Mouse (Mus musculus) stomach, embryonic 15.5 days (tissue): ENCODE data around the gene Syngr4. TPM values are rescaled to one million over a fixed set of nuclear protein-coding genes. Genes with fewer than 3 reads are reported as not detected.

Experiments used
- ATAC-seq: fragments of 200-750 bp; cut with Nextera tagmentation; 2 replicates; pipeline ENCODE4 v1.8.0; 2017; ENCODE audit warnings: low read depth, moderate number of reproducible peaks, moderate TSS enrichment; ENCODE audit not compliant: insufficient read depth, low FRiP score
- H3K27ac ChIP-seq: fragments of 300-500 bp; sonication (generic); 2 replicates; pipeline ENCODE4 v1.5.1; 2015; ENCODE audit warnings: mild to moderate bottlenecking, inconsistent platforms
- H3K27me3 ChIP-seq: fragments of 300-500 bp; sonication (generic); replicated peaks from 2 replicates; pipeline ENCODE4 v1.6.1; 2015; ENCODE audit warnings: inconsistent platforms
- H3K36me3 ChIP-seq: fragments of 300-500 bp; sonication (generic); 2 replicates; pipeline ENCODE4 v1.6.1; 2015; ENCODE audit warnings: inconsistent platforms
- H3K4me1 ChIP-seq: fragments of 300-500 bp; sonication (generic); 2 replicates; pipeline ENCODE4 v1.6.1; 2015; ENCODE audit warnings: inconsistent platforms
- H3K4me2 ChIP-seq: fragments of 300-500 bp; sonication (generic); 2 replicates; pipeline ENCODE4 v1.6.1; 2015; ENCODE audit warnings: mild to moderate bottlenecking, inconsistent platforms
- H3K4me3 ChIP-seq: fragments of 300-500 bp; sonication (generic); replicated peaks from 2 replicates; pipeline ENCODE4 v1.5.1; 2015; ENCODE audit warnings: inconsistent platforms
- H3K9ac ChIP-seq: fragments of 300-500 bp; sonication (generic); 2 replicates; pipeline ENCODE4 v1.6.1; 2015; ENCODE audit warnings: inconsistent platforms
- H3K9me3 ChIP-seq: fragments of 300-500 bp; sonication (generic); 2 replicates; pipeline ENCODE4 v1.6.1; 2016; ENCODE audit warnings: inconsistent platforms
- WGBS: fragments of 180-500 bp; shearing (Covaris S2); methylation state at CpG from one replicate; pipeline ENCODE4 v1.1.7; 2015; 5-methylcytosine and 5-hydroxymethylcytosine counted together
- polyA plus RNA-seq: library from polyadenylated mRNA; unstranded; fragments of >200 nt; fragmentation: Nextera tagmentation; extraction: Ambion mirVana; gene quantifications from 2 replicates; pipeline ENCODE4 v1.2.1, GENCODE M21; 2015

Syngr4 gene
- polyA plus RNA-seq, 1 experiment from 2014 or later = 0.80 TPM

DNA sequence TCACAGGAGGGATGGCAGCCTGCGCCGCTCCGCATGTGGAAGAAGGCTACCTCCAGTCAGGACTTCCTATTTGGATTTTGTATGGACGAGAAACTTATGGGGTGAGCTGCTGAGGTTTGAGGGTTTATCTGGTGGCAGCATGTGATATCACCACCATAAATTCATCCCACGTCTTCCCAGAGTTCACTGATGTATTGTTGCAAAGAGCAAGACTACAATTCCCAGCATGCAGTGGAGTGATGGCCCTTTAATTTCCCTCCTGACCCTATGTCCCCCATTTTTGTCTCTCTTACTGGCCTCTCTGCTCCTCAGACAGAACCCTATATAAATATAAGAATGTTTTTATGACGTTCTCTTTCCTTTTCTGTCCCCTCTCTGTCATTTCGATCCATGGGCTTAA lies 33.7 kb downstream of the Syngr4 start:
- H3K4me2 ChIP-seq = no peak overlapping the region
- 80% methylated on average over 7 of the region's 7 CpGs for WGBS
- ATAC-seq = no peak
- H3K27ac ChIP-seq = no peak overlapping the region
- 0 out of 2 replicates have a peak, but pooled peaks cover 4% of the 10 kb centered on the region for H3K27me3 ChIP-seq
- H3K9me3 ChIP-seq = no peaks in the 10 kb centered on the region
- H3K4me1 ChIP-seq = peaks cover 15% of the 10 kb centered on the region; the same call in 1 of the 2 replicates
- H3K4me3 ChIP-seq = no peak overlapping the region
- no peaks in the 10 kb centered on the region for H3K36me3 ChIP-seq
- no peak overlapping the region for H3K9ac ChIP-seq

DNA sequence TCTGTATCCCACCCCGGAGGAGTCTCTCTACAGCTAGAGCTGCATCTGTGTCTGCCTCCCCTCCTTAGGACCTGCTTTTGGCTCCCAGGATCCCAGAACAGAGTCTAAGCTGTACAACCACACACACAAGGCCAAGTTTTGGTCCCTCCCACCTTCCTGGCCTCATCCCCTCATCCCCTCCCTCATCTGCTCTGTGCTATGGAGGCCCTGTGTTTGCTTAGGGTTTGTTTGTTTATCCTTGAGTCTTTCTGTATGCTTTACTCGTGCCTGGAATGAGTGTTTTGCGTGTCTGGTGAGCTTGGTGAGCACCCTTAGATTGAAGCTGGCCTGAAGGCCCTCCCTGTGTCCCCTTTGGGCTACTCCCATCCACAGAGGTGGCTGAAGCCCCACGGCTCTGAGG lies 37.5 kb downstream of the Syngr4 start:
- Histone ChIP-seq H3K27ac (no peak overlapping the region), H3K9me3 (no peaks in the 10 kb centered on the region), H3K4me1 (peaks cover 23% of the 10 kb centered on the region), H3K4me3 (no peak overlapping the region), H3K4me2 (no peak overlapping the region), H3K9ac (no peak overlapping the region), H3K27me3 (0 out of 2 replicates have a peak, but pooled peaks cover 12% of the 10 kb centered on the region), H3K36me3 (no peaks in the 10 kb centered on the region)
- peak; percentile 58 for ATAC-seq
- WGBS = 36% methylated on average over 4 of the region's 4 CpGs

DNA sequence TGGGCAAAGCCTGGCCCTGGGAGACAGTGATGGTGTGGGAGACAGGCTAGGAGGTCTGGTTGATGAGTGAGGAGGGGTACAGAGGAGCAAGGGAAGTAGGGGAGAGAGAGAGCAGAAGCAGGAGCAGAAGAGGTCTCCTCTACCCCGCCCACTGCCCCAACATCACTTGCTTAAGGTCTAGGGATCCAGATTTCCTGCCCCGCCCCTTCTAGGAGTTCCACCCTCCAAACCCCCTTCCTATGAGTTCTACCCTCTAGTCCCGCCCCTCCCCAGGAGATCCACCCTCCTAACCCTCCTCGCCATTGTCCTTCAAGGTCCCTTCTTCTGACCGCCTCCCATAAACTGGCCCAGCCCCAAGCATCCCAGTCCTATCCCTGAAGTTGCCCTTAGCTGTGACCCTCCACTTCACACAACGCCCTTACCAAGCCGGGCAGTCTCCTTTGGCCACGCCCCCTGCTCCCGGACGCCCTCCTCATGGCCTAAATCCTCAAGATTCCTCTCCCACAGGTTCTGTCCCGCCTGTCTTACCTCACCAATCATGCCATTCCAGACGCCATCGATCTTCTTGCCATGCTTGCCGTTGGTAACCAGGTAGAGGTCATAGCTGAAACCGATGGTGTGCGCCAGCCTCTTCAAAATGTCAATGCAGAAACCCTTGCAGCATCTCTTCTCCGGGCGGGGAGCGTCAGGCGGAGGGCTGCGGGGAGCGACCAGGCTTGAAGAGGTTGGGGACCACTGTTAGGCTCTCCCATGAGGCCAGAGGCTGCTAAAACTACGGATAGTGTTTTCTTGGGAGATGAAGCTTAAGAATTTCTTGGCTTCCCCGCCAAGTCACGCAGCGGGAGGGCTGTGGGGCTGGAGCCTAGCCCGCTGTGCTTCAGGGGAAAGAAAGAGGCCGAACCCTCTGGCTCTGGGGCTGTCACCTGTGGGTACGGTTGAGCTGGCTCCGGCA lies 39.3 kb downstream of the Syngr4 start:
- ATAC-seq = 0 out of 2 replicates have a peak, but pooled peaks have one; percentile 28
- Histone ChIP-seq H3K9ac (no peak overlapping the region), H3K36me3 (no peaks in the 10 kb centered on the region), H3K27me3 (0 out of 2 replicates have a peak, but pooled peaks cover 10% of the 10 kb centered on the region), H3K4me2 (peak overlapping the region; percentile 60), H3K4me3 (peak overlapping the region; percentile 33), H3K27ac (no peak overlapping the region), H3K4me1 (peaks cover 23% of the 10 kb centered on the region), H3K9me3 (no peaks in the 10 kb centered on the region)
- WGBS = 6% methylated on average over 30 of the region's 30 CpGs

DNA sequence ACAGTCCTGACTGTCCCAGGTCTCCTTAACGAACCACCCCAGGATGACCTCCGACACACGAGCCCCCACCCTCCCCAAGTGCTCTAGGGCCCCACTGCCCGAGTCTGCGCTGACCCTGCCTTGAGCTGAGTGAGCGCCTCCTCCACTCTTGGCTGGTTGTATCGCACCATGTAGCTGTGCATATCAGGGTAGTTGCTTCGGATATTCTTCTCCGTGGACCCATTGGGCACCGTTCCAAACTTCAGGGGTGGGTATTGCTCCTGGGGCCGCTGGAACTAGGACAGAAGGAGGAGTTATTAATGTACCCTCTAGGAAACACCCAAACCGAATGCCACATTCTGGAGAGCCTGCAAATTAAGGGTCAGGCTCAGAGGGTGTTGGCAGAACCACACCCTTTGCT lies 43.4 kb downstream of the Syngr4 start:
- 79% methylated on average over 12 of the region's 12 CpGs for WGBS
- Histone ChIP-seq H3K4me2 (no peak overlapping the region), H3K9ac (no peak overlapping the region), H3K9me3 (no peaks in the 10 kb centered on the region), H3K4me3 (no peak overlapping the region), H3K27me3 (0 out of 2 replicates have a peak, but pooled peaks cover 10% of the 10 kb centered on the region), H3K27ac (no peak overlapping the region), H3K4me1 (peaks cover 17% of the 10 kb centered on the region), H3K36me3 (no peaks in the 10 kb centered on the region)
- no peak for ATAC-seq

DNA sequence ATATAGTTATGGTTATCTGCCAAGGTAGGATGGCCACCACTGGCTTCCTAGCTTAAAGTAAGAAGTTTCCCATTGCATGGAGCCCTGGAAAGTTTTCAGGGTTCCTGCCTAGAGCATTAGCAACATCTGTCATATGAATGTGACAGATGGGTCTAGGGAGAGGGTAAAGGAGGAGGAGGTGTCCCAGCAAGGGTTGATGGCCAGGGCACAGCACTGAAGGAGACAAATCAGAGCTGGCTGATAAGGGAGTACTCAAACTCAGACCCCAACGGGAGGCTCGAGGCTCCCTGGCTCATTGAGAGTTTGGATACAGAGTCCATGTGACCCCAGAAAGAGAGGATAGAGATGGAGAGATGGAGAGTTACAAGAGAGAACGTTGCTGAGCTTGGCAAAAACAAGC lies 45.9 kb downstream of the Syngr4 start:
- no peak overlapping the region for H3K9ac ChIP-seq
- ATAC-seq = no peak
- 54% methylated on average over 3 of the region's 3 CpGs for WGBS
- H3K27me3 ChIP-seq = no peaks in the 10 kb centered on the region
- no peaks in the 10 kb centered on the region for H3K4me1 ChIP-seq
- no peaks in the 10 kb centered on the region for H3K36me3 ChIP-seq
- no peaks in the 10 kb centered on the region for H3K9me3 ChIP-seq
- no peak overlapping the region for H3K4me2 ChIP-seq
- no peak overlapping the region for H3K27ac ChIP-seq
- H3K4me3 ChIP-seq = no peak overlapping the region

DNA sequence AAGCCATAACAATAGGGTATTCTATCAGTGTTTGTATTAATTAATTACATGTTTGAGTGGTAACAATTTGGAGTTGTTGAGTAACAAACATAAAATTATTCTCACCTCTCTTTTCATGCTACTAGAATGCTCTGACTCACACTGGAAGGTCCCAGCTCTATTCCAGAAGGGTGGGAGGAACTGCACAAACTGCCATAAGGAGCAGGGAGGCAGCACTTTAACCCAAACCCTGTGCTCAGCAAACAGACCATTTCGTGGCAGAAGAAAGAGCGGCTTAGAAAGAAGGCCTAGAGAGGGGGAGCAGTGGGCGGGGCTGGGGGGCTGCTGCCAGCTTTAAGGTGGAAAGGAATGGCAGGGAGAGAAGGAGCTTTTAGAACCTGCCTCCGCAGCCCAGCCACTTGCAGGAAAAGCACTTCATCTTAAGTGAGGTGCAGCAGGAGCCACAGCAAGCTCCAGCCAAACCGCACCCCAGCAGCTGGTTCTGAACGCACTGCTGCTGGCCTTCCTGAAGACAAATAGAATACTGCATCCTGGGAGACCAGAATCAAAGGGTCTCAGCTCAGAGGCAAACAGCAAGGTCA lies 48.0 kb downstream of the Syngr4 start:
- peak; percentile 35; the same call in 1 of the 2 replicates for ATAC-seq
- no peaks in the 10 kb centered on the region for H3K4me1 ChIP-seq
- H3K9me3 ChIP-seq = no peaks in the 10 kb centered on the region
- no peak overlapping the region for H3K4me3 ChIP-seq
- WGBS = 14% methylated on average over 6 of the region's 6 CpGs
- H3K27ac ChIP-seq = no peak overlapping the region
- no peaks in the 10 kb centered on the region for H3K36me3 ChIP-seq
- H3K4me2 ChIP-seq = no peak overlapping the region
- no peak overlapping the region for H3K9ac ChIP-seq
- no peaks in the 10 kb centered on the region for H3K27me3 ChIP-seq

DNA sequence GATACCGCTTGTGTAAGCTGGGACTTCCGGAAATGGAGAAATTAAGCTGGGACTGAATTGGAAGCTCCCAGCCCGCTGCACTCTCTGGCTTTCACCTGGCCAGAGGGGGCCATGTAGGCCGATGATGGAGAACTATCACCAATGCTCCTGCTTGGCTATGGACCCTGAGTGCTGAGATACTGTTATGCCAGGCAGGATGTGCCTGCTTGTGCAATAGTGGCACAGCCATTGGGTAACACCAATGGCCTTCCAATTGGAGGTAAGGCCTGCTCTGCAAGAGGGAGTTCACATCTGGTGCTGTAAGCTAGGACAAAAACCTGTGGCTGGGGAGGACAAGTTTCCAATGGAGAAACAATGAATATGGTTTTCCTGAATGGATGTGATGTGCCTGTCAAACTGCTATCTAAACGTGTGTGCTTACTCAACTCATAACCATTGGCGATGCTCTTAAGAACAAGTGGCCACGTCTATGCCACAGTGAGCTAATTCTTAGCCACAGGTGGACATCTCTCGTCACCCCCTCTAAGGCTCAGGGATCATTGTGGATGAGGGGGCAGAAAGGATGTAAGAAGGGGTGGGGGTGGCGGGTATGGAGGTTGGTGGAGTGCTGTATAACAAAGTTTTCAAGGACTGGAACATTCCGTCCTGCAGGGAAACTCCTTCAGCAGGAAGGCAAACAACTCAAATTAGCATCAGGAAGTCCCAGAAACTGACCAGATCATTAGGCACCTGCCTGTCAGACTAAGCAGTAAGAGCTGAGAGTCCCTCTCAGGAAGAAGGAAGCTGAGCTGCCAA lies 53.4 kb downstream of the Syngr4 start:
- Histone ChIP-seq H3K9me3 (no peaks in the 10 kb centered on the region), H3K9ac (no peak overlapping the region), H3K4me2 (no peak overlapping the region), H3K27me3 (no peaks in the 10 kb centered on the region; the same call in 1 of the 2 replicates), H3K36me3 (no peaks in the 10 kb centered on the region), H3K4me1 (no peaks in the 10 kb centered on the region), H3K27ac (no peak overlapping the region), H3K4me3 (no peak overlapping the region)
- no peak for ATAC-seq
- WGBS = 84% methylated on average over 10 of the region's 10 CpGs

Other genes starting within 250 kb of the Syngr4 start
- gene Fut2, start 230.3 kb downstream of the Syngr4 start, polyA plus RNA-seq = 5.2 and 6.7 TPM in 2 replicates
- gene Ntn5, start 212.7 kb downstream of the Syngr4 start, polyA plus RNA-seq = 0.70 and 1.0 TPM in 2 replicates
- 3.6 and 4.5 TPM in 2 replicates for gene Sec1, start 202.3 kb downstream of the Syngr4 start, polyA plus RNA-seq
- 9.6 and 10.1 TPM in 2 replicates for gene Car11, start 196.9 kb downstream of the Syngr4 start, polyA plus RNA-seq
- gene Dbp, start 191.6 kb downstream of the Syngr4 start, polyA plus RNA-seq = 2.8 and 4.4 TPM in 2 replicates
- 954 and 1,069 TPM in 2 replicates for gene Rpl18, start 181.3 kb downstream of the Syngr4 start, polyA plus RNA-seq
- gene Sphk2, start 178.7 kb downstream of the Syngr4 start, polyA plus RNA-seq = 35.4 and 36.7 TPM in 2 replicates
- gene Fam83e, start 175.5 kb downstream of the Syngr4 start, polyA plus RNA-seq = 12.8 and 13.3 TPM in 2 replicates
- gene Spaca4, start 170.9 kb downstream of the Syngr4 start, polyA plus RNA-seq = 0.45 TPM in 1 of 2 replicates, not detected in the other
- 1.1 and 1.9 TPM in 2 replicates for gene Lmtk3, start 113.0 kb downstream of the Syngr4 start, polyA plus RNA-seq
- gene Sult2b1, start 112.0 kb downstream of the Syngr4 start, polyA plus RNA-seq = 6.7 and 14.4 TPM in 2 replicates
- 85.0 and 103 TPM in 2 replicates for gene Cyth2, start 82.1 kb downstream of the Syngr4 start, polyA plus RNA-seq
- gene Kcnj14, start 71.9 kb downstream of the Syngr4 start, polyA plus RNA-seq = 1.0 and 1.4 TPM in 2 replicates
- 57.0 and 64.3 TPM in 2 replicates for gene Grwd1, start 65.8 kb downstream of the Syngr4 start, polyA plus RNA-seq
- gene Kdelr1, start 23.9 kb downstream of the Syngr4 start, polyA plus RNA-seq = 72.0 and 79.7 TPM in 2 replicates
- gene Grin2d, start 18.3 kb downstream of the Syngr4 start, polyA plus RNA-seq = 0.64 and 0.67 TPM in 2 replicates
- 5.8 and 6.8 TPM in 2 replicates for gene Tmem143, start 227 bp upstream of the Syngr4 start, polyA plus RNA-seq
- gene Emp3, start 24.7 kb upstream of the Syngr4 start, polyA plus RNA-seq = 195 and 238 TPM in 2 replicates
- gene Ccdc114, start 27.4 kb upstream of the Syngr4 start, polyA plus RNA-seq = 3.6 and 4.5 TPM in 2 replicates
- 1.3 and 2.0 TPM in 2 replicates for gene Abcc6, start 133.6 kb upstream of the Syngr4 start, polyA plus RNA-seq
- 44.7 and 54.1 TPM in 2 replicates for gene Nomo1, start 137.0 kb upstream of the Syngr4 start, polyA plus RNA-seq
- 1.0 and 2.0 TPM in 2 replicates for gene Kcnj11, start 204.1 kb upstream of the Syngr4 start, polyA plus RNA-seq